Mouse (Mus musculus): ENCODE data around the gene Plcb1.

GRCm38 (mm10) chr2:135161673-135162072, 375.8 kb downstream of the Plcb1 start:
- TF ChIP-seq CTCF (IDR thresholded peaks at IDR 0.05; ENCODE audit: low read depth, low read length) (no peak), POLR2A (IDR thresholded peaks at IDR 0.05; ENCODE audit: borderline replicate concordance, low read depth, low read length) (no peak)
